Mouse (Mus musculus) limb, embryonic 13.5 days (tissue): ENCODE measurements around the gene Gdf7. TPM values are rescaled to one million over a fixed set of nuclear protein-coding genes. Genes with fewer than 3 reads are reported as not detected.

Experiments
- ATAC-seq: fragments of 200-750 bp; cut with Nextera tagmentation; 2 replicates; pipeline ENCODE4 v1.8.0; 2017; ENCODE audit warnings: low read depth, moderate number of reproducible peaks, moderate TSS enrichment; ENCODE audit not compliant: low FRiP score
- H3K27ac ChIP-seq: fragments of 300-500 bp; sonication (generic); 2 replicates; pipeline ENCODE4 v1.5.1; 2015; ENCODE audit warnings: inconsistent platforms, mild to moderate bottlenecking, moderate library complexity
- H3K27me3 ChIP-seq: fragments of 300-500 bp; sonication (generic); 2 replicates; pipeline ENCODE4 v1.6.1; 2015; ENCODE audit warnings: mild to moderate bottlenecking, inconsistent platforms
- H3K36me3 ChIP-seq: fragments of 300-500 bp; sonication (generic); 2 replicates; pipeline ENCODE4 v1.6.1; 2015; ENCODE audit warnings: inconsistent platforms, mild to moderate bottlenecking, moderate library complexity
- H3K4me1 ChIP-seq: fragments of 300-500 bp; sonication (generic); 2 replicates; pipeline ENCODE4 v1.6.1; 2015; ENCODE audit warnings: inconsistent platforms
- H3K4me2 ChIP-seq: fragments of 300-500 bp; sonication (generic); replicated peaks from 2 replicates; pipeline ENCODE4 v1.6.1; 2015; ENCODE audit warnings: inconsistent platforms, mild to moderate bottlenecking, moderate library complexity
- H3K4me3 ChIP-seq: fragments of 300-500 bp; sonication (generic); 2 replicates; pipeline ENCODE4 v1.5.1; 2015; ENCODE audit warnings: moderate library complexity, mild to moderate bottlenecking, inconsistent platforms
- H3K9ac ChIP-seq: fragments of 300-500 bp; sonication (generic); 2 replicates; pipeline ENCODE4 v1.6.1; 2015; ENCODE audit warnings: mild to moderate bottlenecking, inconsistent platforms
- H3K9me3 ChIP-seq: fragments of 300-500 bp; sonication (generic); 2 replicates; pipeline ENCODE4 v1.6.1; 2016; ENCODE audit warnings: inconsistent platforms
- WGBS: fragments of 180-500 bp; shearing (Covaris S2); methylation state at CpG from one replicate; pipeline ENCODE4 v1.1.7; 2015; 5-methylcytosine and 5-hydroxymethylcytosine counted together
- polyA plus RNA-seq: library from polyadenylated mRNA; unstranded; fragments of >200 nt; fragmentation: Nextera tagmentation; extraction: Ambion mirVana; gene quantifications from 2 replicates; pipeline ENCODE4 v1.2.1, GENCODE M21; 2015

Gdf7 gene
- polyA plus RNA-seq, 1 experiment from 2014 or later, result 0.20 TPM

DNA sequence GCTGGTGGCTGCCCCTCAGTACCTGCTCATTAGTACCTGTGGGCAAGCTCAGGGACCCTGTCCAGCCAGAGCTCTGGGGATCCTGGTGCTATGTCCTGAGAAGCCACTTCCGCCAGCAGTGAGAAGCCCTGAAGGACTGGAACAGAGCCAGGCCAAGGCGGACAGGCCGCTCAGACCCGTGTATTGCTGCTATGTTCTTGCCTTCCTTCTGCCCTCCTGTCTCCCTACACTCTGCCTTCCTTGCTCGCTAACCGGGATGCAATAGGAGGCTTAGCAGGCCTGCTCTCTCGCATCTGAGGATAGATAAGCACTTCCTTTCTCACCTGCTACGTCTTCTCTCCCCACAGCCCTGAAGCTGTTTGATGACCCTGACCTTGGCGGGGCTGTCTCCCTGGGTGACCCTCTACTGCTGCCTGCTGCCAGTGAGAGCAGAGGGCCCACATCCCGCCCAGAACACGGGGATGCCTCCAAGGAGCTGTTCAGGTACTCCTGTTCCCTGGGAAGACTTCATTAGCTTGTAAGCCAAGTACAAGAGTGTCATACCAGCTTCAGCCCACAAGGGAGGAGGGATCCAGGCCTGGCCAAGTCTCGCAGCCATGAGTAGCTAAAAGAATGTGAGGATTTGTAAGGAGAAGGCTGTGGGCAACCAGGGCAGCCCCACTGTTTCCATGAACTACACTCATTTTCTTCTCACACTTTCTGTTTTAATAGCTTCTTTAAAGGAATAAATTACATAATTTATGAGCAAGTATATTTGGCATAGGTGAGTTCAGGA, 35.7 kb upstream of the Gdf7 start:
- 77% methylated on average over 12 of the region's 12 CpGs for WGBS
- Histone ChIP-seq H3K4me3 (no peak overlapping the region), H3K4me1 (0 out of 2 replicates have a peak, but pooled peaks cover 3% of the 10 kb centered on the region), H3K9ac (no peak overlapping the region), H3K36me3 (peaks cover 79% of the 10 kb centered on the region), H3K27ac (no peak overlapping the region), H3K4me2 (no peak overlapping the region), H3K27me3 (no peaks in the 10 kb centered on the region), H3K9me3 (no peaks in the 10 kb centered on the region)
- no peak for ATAC-seq

DNA sequence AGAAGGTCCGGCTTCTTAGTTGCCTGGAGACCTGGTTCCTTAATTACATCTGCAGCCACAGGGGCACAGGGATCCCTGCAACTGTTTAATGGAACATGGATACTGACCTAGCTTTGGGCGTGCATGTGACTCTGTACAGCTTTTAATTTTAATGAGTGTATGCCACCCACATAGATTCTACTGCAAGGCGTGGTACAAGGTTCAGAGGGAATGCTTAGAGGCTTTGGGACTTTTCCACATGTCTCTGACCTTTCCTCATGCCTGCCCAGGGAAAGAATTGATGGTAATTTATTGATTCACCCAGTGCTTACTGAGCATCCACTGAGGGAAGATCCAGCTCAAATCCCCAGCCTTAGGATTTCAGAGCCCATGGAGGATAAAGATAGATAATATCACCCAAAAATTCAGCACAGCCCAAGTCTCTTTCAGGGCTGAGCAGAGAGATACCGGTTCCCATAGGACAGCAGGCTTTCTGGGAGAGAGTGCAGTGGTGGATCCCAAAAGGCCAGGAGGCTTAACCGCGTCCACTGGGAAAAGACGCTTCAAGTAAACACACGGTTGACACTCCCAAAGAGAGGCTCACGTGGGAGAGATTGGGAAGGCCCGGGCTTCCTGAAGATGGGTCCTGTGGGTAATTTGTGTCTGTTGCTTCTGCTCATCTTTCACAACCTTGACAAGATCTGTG, 35.0 kb upstream of the Gdf7 start:
- ATAC-seq, result no peak
- Histone ChIP-seq H3K9ac (no peak overlapping the region), H3K27ac (no peak overlapping the region), H3K36me3 (peaks cover 78% of the 10 kb centered on the region), H3K4me1 (0 out of 2 replicates have a peak, but pooled peaks cover 3% of the 10 kb centered on the region), H3K4me2 (no peak overlapping the region), H3K4me3 (no peak overlapping the region), H3K9me3 (no peaks in the 10 kb centered on the region), H3K27me3 (no peaks in the 10 kb centered on the region)
- WGBS, result 81% methylated on average over 10 of the region's 10 CpGs

DNA sequence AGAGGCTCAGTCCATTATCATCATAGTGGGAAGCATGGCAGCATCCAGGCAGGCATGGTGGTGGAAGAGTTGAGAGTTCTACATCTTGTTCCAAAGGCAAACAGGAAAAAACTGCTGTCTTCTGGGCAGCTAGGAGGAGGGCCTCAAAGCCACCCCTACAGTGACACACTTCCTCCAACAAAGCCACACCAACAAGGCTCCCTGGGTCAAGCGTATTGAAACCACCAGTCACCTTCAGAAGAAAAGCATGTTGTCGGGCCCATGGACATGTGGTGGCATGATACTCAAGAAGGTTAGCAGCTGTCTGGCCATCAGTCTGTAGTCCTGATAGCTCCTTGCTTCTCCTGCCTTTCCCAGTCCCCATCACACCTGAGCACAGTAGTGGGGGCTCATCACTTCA, 33.7 kb upstream of the Gdf7 start:
- peaks cover 79% of the 10 kb centered on the region for H3K36me3 ChIP-seq
- no peak overlapping the region for H3K27ac ChIP-seq
- no peaks in the 10 kb centered on the region for H3K9me3 ChIP-seq
- WGBS, result 92% methylated on average over 2 of the region's 2 CpGs
- H3K4me1 ChIP-seq, result 0 out of 2 replicates have a peak, but pooled peaks cover 3% of the 10 kb centered on the region
- no peak overlapping the region for H3K9ac ChIP-seq
- H3K27me3 ChIP-seq, result no peaks in the 10 kb centered on the region
- no peak for ATAC-seq
- H3K4me3 ChIP-seq, result no peak overlapping the region
- no peak overlapping the region for H3K4me2 ChIP-seq

DNA sequence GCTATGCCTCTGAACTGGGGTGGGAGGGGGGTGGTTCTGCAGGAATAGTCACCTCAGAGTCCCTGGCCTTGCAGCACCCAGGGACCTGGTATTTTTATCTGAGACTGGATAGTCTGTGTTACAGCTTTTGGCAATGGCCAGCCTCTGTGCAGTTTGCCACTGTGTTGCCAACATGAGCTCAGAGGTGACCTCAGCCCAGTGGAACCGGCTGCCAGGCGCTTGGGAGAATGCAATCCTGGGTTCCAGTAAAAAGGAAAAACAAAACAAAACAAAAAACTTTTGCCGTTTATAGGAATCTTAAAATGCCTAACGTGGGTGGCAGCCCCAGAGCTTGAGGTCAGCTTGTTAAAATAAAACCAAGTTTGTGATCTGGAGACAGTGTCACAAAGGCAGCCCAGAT, 32.5 kb upstream of the Gdf7 start:
- Histone ChIP-seq H3K27me3 (no peaks in the 10 kb centered on the region), H3K4me3 (no peak overlapping the region), H3K4me2 (no peak overlapping the region), H3K27ac (no peak overlapping the region), H3K4me1 (0 out of 2 replicates have a peak, but pooled peaks cover 3% of the 10 kb centered on the region), H3K36me3 (peaks cover 76% of the 10 kb centered on the region), H3K9ac (no peak overlapping the region), H3K9me3 (no peaks in the 10 kb centered on the region)
- 75% methylated on average over 4 of the region's 4 CpGs for WGBS
- ATAC-seq, result no peak

DNA sequence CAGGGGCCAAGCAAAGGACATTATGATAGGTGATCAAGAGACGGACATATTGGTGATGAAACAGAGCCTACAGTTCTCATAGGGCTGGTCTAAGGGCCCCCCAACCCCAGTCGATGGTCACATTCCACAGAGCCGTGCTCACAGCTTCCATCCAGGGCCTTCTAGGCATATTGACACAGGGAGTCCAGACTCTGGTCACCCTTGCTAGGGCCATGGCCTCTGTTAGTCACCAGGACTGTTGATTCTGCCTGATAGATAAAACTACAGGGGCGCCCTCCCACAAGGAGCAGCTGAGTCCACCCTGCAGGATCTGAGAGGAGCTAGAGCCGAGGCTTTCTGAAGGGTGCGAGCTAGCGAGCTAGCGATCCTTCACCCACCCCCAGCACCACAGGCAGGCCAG, 31.9 kb upstream of the Gdf7 start:
- WGBS, result 86% methylated on average over 8 of the region's 8 CpGs
- Histone ChIP-seq H3K4me1 (0 out of 2 replicates have a peak, but pooled peaks cover 3% of the 10 kb centered on the region), H3K9me3 (no peaks in the 10 kb centered on the region), H3K27ac (no peak overlapping the region), H3K27me3 (no peaks in the 10 kb centered on the region), H3K4me2 (no peak overlapping the region), H3K36me3 (peaks cover 76% of the 10 kb centered on the region), H3K9ac (no peak overlapping the region), H3K4me3 (no peak overlapping the region)
- ATAC-seq, result no peak

DNA sequence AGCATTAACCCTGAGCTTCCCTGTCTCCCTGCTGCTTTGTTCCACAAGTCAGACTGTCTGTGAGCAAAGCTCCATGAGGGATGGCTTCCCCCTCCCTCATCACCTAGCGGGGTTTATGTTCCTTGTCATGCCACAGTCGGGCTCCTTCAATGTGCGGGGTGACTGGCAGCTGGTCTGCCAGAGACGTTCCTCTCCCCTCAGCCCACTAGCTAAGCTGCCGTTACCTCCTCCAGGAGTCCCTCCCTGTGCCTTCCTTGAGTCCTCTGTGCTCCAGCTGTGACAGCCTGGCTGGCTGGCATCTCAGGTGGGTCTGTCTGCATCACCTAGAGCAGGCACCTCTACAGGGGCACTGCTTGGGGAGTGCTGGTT, 30.4 kb upstream of the Gdf7 start:
- no peaks in the 10 kb centered on the region for H3K27me3 ChIP-seq
- no peak for ATAC-seq
- H3K9me3 ChIP-seq, result no peaks in the 10 kb centered on the region
- no peak overlapping the region for H3K4me2 ChIP-seq
- H3K4me1 ChIP-seq, result peaks cover 6% of the 10 kb centered on the region
- H3K27ac ChIP-seq, result no peak overlapping the region
- no peak overlapping the region for H3K4me3 ChIP-seq
- H3K9ac ChIP-seq, result no peak overlapping the region
- 68% methylated on average over 5 of the region's 5 CpGs for WGBS
- H3K36me3 ChIP-seq, result peaks cover 71% of the 10 kb centered on the region

DNA sequence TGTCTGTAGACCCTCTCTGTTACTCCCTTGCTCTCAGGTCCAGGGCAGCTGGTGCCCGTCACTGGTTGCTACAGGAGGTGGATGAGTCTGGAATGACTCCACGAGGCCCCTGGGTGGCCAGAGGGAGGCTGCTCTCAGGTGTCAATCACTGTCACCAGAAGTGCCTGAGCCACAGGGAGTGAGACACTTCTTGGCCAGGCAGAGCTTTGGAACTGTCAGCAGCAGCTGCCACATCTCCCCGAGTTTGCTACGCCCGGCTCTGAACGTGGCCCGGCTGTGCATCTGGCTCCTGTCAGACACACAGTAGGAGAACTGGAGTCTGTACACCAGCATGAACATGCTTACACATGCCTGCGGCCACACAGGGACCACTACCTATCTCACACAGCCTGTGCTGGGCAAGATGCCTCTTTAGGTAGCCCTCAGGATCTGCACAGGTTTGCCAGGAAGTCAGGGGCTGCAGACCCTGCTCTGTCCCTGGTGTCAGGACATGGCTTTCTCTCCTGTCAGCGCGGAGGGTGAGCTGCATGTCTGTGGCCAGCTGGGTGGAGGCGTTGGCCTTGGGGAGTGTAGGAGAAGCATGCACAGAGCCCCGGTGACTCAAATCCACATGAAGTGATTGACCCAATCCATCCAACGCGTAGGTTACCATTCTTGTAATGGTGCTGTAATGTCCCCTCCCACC, 29.9 kb upstream of the Gdf7 start:
- no peaks in the 10 kb centered on the region for H3K9me3 ChIP-seq
- peaks cover 66% of the 10 kb centered on the region for H3K36me3 ChIP-seq
- H3K4me2 ChIP-seq, result no peak overlapping the region
- WGBS, result 74% methylated on average over 14 of the region's 14 CpGs
- no peak overlapping the region for H3K4me3 ChIP-seq
- H3K27me3 ChIP-seq, result no peaks in the 10 kb centered on the region
- H3K27ac ChIP-seq, result no peak overlapping the region
- no peak for ATAC-seq
- no peak overlapping the region for H3K9ac ChIP-seq
- peaks cover 9% of the 10 kb centered on the region for H3K4me1 ChIP-seq

DNA sequence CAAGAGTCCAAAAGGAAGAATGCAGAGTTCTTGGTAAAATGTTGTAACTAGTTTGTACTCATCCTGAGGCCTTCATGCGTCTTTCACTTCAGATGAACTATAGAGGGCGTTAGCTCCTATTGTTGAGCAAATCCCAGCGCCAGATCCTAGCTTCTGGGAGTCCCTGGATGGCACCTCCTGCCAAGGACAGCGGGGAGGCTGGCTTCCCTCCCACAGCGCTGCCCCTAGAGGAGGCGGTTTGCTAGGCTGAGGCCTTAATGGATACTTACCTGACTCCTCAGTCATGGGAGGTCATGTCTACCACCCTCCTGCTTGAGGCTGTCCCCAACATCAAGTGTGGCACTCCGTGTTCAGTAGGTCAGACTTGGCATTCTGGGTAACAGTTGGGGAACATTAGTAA, 27.5 kb upstream of the Gdf7 start:
- no peak for ATAC-seq
- H3K4me1 ChIP-seq, result peaks cover 9% of the 10 kb centered on the region
- H3K9ac ChIP-seq, result no peak overlapping the region
- H3K36me3 ChIP-seq, result peaks cover 70% of the 10 kb centered on the region
- H3K4me2 ChIP-seq, result no peak overlapping the region
- H3K9me3 ChIP-seq, result no peaks in the 10 kb centered on the region
- no peaks in the 10 kb centered on the region for H3K27me3 ChIP-seq
- no peak overlapping the region for H3K4me3 ChIP-seq
- 88% methylated on average over 7 of the region's 7 CpGs for WGBS
- no peak overlapping the region for H3K27ac ChIP-seq

DNA sequence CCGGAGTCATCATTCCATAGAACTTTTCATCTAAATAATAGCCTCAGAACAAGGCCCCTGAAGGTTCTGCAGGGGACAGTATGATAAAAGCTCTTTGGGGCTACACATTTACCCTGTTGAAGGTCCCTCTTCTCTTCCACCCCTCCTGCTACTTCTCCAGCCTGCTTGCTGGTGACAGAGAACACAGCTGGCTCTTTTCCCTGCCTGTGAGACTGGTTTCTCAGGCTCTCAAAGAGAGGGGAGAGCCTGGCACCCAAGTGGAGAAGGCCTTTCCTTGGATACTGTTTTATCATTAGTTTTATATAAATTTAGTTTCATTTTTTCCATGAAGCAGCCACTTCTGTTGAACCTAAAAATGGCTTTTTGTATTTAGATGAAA, 25.9 kb upstream of the Gdf7 start:
- Histone ChIP-seq H3K27ac (peak overlapping the region; percentile 39; the same call in 1 of the 2 replicates), H3K27me3 (no peaks in the 10 kb centered on the region)
- 82% methylated on average over 1 of the region's 1 CpGs for WGBS

DNA sequence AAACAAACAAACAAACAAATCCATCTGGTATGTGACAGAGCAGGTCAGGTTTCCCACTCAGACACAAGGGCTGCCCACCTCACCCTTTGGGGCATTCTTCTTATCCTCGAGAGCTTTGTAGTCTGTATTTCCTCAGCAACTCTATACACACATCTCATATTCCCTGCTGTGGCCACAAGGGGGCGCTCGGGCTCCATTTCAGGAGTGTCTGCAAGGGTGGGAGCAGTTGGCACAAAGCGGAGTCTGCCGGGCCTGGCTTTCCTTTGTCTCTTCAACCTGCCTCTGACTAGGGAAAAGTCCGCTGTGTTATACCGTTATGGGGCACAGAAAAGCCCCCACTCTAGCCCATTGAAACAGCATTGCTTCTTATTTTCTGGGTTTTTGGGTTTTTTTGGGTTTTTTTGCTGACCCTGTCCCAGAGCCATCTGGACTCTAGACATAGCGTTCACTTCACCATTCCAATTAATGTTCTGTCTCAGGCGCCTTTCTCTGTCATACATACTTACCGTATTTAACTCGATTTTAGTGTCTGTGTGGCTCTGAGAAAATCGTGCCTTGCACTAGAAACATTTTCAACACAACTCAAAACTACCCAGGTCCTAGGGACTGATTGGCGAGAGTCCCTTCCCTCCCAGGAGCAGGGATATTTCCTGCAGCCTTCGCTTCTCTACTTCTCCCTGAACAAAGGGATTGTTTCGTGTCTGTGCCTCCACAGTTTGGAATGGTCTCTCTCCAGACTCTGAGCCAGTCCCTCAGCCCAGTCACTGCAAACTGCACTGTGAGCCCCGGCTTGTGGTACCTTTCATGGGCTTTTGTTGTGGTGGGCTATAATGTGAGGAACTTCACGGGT, 25.3 kb upstream of the Gdf7 start:
- Histone ChIP-seq H3K36me3 (peaks cover 79% of the 10 kb centered on the region), H3K27me3 (no peaks in the 10 kb centered on the region), H3K4me1 (peaks cover 9% of the 10 kb centered on the region), H3K9me3 (no peaks in the 10 kb centered on the region), H3K27ac (peak overlapping the region; percentile 39; the same call in 1 of the 2 replicates), H3K4me2 (no peak overlapping the region), H3K4me3 (no peak overlapping the region), H3K9ac (peak overlapping the region; percentile 39; the same call in 1 of the 2 replicates)
- WGBS, result 40% methylated on average over 17 of the region's 17 CpGs
- peak; percentile 83 for ATAC-seq

More for the DNA sequence above, 25.9 kb upstream of the Gdf7 start:
- ATAC-seq, result no peak
- Histone ChIP-seq H3K4me3 (no peak overlapping the region), H3K9me3 (no peaks in the 10 kb centered on the region), H3K9ac (0 out of 2 replicates have a peak overlapping the region, but pooled peaks have one; percentile 39), H3K4me2 (no peak overlapping the region), H3K36me3 (peaks cover 76% of the 10 kb centered on the region), H3K4me1 (peaks cover 9% of the 10 kb centered on the region)

DNA sequence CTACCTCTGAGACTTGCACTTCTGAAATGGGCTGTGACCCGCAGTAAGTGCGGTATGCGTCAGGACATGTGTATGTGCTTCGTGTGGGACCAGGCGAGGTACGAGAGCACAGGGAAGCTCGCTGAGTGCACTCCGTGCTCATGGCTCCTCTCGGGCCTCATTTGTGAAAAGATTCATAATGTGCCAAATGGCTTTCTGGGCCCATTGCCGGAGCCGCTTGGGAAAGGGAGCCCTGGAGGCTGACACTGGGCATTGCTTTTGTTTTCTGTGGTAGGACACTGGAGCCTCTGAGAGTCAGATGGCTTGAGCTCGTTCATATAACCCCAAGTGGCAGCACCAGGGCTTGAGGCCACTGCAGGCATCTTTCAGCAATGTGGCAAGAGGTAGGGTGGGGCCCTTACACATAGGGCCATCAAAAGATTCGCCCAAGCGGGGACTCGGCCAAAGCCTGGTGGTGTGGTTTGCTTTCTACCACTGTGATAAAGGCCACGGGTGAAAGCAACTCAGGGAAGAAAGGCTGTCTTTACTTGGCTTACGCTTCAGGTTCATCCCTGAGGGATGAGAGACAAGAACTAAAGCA, 24.3 kb upstream of the Gdf7 start:
- peaks cover 76% of the 10 kb centered on the region for H3K36me3 ChIP-seq

More for the DNA sequence above, 24.3 kb upstream of the Gdf7 start:
- 88% methylated on average over 17 of the region's 17 CpGs for WGBS
- Histone ChIP-seq H3K27ac (no peak overlapping the region), H3K4me3 (no peak overlapping the region), H3K4me2 (no peak overlapping the region), H3K9ac (no peak overlapping the region), H3K4me1 (peaks cover 9% of the 10 kb centered on the region), H3K27me3 (no peaks in the 10 kb centered on the region), H3K9me3 (no peaks in the 10 kb centered on the region)
- ATAC-seq, result no peak
